ENCODE assay signal across 22 mouse cellular contexts in the genomic region with DNA sequence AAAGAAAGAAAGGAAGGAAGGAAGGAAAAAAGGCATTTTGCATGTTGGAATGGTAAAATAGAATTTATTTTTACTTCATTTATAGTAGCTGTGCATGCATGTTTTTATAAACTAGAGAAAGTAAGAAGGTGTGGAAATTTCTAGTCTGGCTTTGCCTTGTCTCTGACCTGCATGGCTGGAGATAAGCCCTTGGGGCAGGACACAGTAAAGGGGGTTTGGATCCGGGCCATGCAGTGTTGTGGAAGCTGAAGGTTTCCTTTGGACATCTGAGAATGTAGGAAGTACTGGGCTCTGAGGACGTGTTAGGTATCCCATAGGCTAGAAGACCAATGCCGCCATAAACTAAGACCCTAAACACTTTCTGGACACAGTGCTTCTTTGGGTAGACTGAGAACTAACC. TPM values are rescaled to one million over a fixed set of nuclear protein-coding genes. Genes with fewer than 3 reads are reported as not detected.
DNase-seq lines count a peak whose midpoint lies in the region; ATAC-seq and TF ChIP-seq lines count a peak whose summit lies in the region.
"Had no signal": no experiment of that assay in that cellular context is flagged by ENCODE, and none has a peak within 500 bp of the region (broad histone marks: within the 10 kb centered on the region; RNA-seq: fewer than 3 reads in every experiment).

No protein-coding gene starts in this region.

- peaks cover 31% of the 10 kb centered on the region for H3K4me1 ChIP-seq in thymus, adult 2 months (replicated peaks; ENCODE audit: control insufficient read depth, insufficient read depth, low read length)
- H3K4me1 ChIP-seq: embryonic facial prominence, embryonic 15.5 days; forebrain, embryonic 13.5 days; hindbrain, embryonic 13.5 days had no signal

- H3K27ac ChIP-seq in thymus, adult 2 months (ENCODE audit: control insufficient read depth, insufficient read depth, low read length) = peak overlapping the region; percentile 33; the same call in 1 of the 2 replicates
- H3K27ac ChIP-seq: embryonic facial prominence, embryonic 15.5 days; forebrain, embryonic 13.5 days; heart, embryonic 13.5 days; hindbrain, embryonic 13.5 days; hindbrain, postnatal 0 days had no signal

- DNase-seq in thymus, adult 2 months = no peak
- DNase-seq in thymus, postnatal 36 days = no peak
- DNase-seq in urinary bladder, postnatal 4 days (ENCODE audit: low spot score in 2 of 2) = no peak
- DNase-seq in gastrocnemius, postnatal 10 days = no peak
- DNase-seq: adrenal gland, postnatal 14 days; cerebellum, adult 11-12 months; cerebellum, adult 9-10 months; embryo, embryonic 11 days; forebrain, postnatal 0 days; gastrocnemius, postnatal 25 days; heart, postnatal 10 days; heart, postnatal 4 days had no signal

- 44% methylated on average over 3 of the region's 3 CpGs for WGBS in thymus, adult 2 months

- H3K36me3 ChIP-seq in thymus, adult 2 months (ENCODE audit: control insufficient read depth, insufficient read depth, low read length) = peaks cover 8% of the 10 kb centered on the region; the same call in 1 of the 2 replicates
- H3K36me3 ChIP-seq: embryonic facial prominence, embryonic 15.5 days; heart, embryonic 13.5 days; hindbrain, embryonic 13.5 days had no signal

- H3K27me3 ChIP-seq in thymus, adult 2 months (ENCODE audit: control insufficient read depth, insufficient read depth, low read length) = no peaks in the 10 kb centered on the region
- H3K27me3 ChIP-seq: embryonic facial prominence, embryonic 15.5 days; forebrain, embryonic 13.5 days; heart, embryonic 13.5 days; hindbrain, embryonic 13.5 days; Patski had no signal

- no peak for TF ChIP-seq CTCF in thymus, adult 2 months (IDR thresholded peaks at IDR 0.05; ENCODE audit: borderline replicate concordance, control insufficient read depth, extremely low read depth, insufficient read depth, low read length, poor library complexity)

- H3K4me3 ChIP-seq in thymus, adult 2 months (ENCODE audit: control insufficient read depth, insufficient read depth, low read length) = 0 out of 2 replicates have a peak overlapping the region, but pooled peaks have one; percentile 10
- H3K4me3 ChIP-seq: embryonic facial prominence, embryonic 15.5 days; forebrain, embryonic 13.5 days; heart, embryonic 13.5 days; hindbrain, embryonic 13.5 days had no signal

- no peak for TF ChIP-seq POLR2A in thymus, adult 2 months (IDR thresholded peaks at IDR 0.05; ENCODE audit: control insufficient read depth, extremely low read depth, insufficient read depth, low read length, poor library complexity)

- ATAC-seq in erythroid progenitor cell, adult 5-6 weeks (replicated peaks; ENCODE audit: low FRiP score, poor library complexity, severe bottlenecking) = peak; percentile 53
- peak; percentile 28; the same call in 1 of the 2 replicates for ATAC-seq in megakaryocyte-erythroid progenitor cell, adult 5-6 weeks (replicated peaks; ENCODE audit: low FRiP score, low TSS enrichment, poor library complexity, severe bottlenecking)
- ATAC-seq: activated CD4-positive, CD25-positive, alpha-beta regulatory T cell, adult 4 months; forebrain, embryonic 13.5 days; forebrain, postnatal 0 days; hindbrain, postnatal 0 days; intestine, embryonic 16.5 days; Patski had no signal

RNA-seq across cellular contexts. Expression of gene Rhoh, which starts 7.4 kb away (rescaled TPM):
- 132 and 135 TPM in 2 replicates for polyA plus RNA-seq in thymus, adult 2 months (2012; rRNA removed)
- total RNA-seq in erythroid progenitor cell, adult 5-6 weeks (2015; ENCODE audit: low replicate concordance) = 4.3 and 12.2 TPM in 2 replicates
- 6.4 and 22.1 TPM in 2 replicates for total RNA-seq in erythroid progenitor cell, adult 5-6 weeks (2017; ENCODE audit: low replicate concordance)
- total RNA-seq in megakaryocyte-erythroid progenitor cell, adult 5-6 weeks (2014; fragmentation: Nextera tagmentation) = 17.2 and 22.9 TPM in 2 replicates
- total RNA-seq in megakaryocyte-erythroid progenitor cell, adult 5-6 weeks (2017) = 22.0 and 26.8 TPM in 2 replicates
- 1 to 10 TPM; 1.2 to 2.1 TPM for total RNA-seq in gastrocnemius, postnatal 10 days (2021)
